ENCODE assay signal across 28 mouse cellular contexts in the genomic region with DNA sequence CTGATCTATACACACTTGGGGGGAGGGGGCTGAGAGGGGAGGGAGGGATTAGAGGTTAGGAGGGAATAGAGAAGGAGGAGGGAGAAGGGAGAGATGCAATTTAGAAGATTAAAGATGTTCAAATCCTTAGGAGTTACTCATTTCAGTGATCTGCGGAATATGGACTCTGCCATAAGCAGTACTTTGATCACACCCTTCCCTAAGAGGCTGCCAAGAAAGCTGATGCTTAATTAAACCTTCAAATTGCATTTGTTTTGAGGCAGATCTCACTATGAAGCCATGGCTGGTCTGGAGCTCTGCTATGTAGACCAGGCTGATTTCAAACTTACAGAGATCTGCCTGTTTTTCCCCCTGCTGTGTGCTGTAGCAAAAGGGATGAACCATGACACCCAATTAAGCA.
"Had no signal": no experiment of that assay in that cellular context is flagged by ENCODE, and none has a peak within 500 bp of the region (broad histone marks: within the 10 kb centered on the region; RNA-seq: fewer than 3 reads in every experiment).

No protein-coding gene starts in this region.

- H3K36me3 ChIP-seq: heart, embryonic 12.5 days; hindbrain, embryonic 10.5 days; hindbrain, embryonic 12.5 days; intestine, embryonic 15.5 days; limb, embryonic 12.5 days; liver, embryonic 13.5 days; liver, embryonic 15.5 days had no signal

- H3K4me3 ChIP-seq: gastrocnemius, adult 2 months; heart, adult 2 months; heart, embryonic 12.5 days; hindbrain, embryonic 10.5 days; hindbrain, embryonic 12.5 days; intestine, embryonic 15.5 days; limb, embryonic 12.5 days; liver, embryonic 13.5 days; liver, embryonic 15.5 days had no signal

- H3K27me3 ChIP-seq: heart, embryonic 12.5 days; hindbrain, embryonic 12.5 days; intestine, embryonic 15.5 days; limb, embryonic 12.5 days; liver, embryonic 13.5 days; liver, embryonic 15.5 days had no signal

- H3K4me1 ChIP-seq: heart, embryonic 12.5 days; hindbrain, embryonic 12.5 days; intestine, embryonic 15.5 days; limb, embryonic 12.5 days; liver, embryonic 13.5 days; liver, embryonic 15.5 days had no signal

- DNase-seq: gastrocnemius, adult 2 months; gastrocnemius, postnatal 10 days; gastrocnemius, postnatal 25 days; heart, adult 2 months; heart, postnatal 10 days; heart, postnatal 4 days; kidney, adult 18-20 months; kidney, adult 8-10 months; kidney, postnatal 10 days; kidney, postnatal 25 days; kidney, postnatal 4 days; layer of hippocampus, adult 9-11 months; layer of hippocampus, postnatal 36 days; left cerebral cortex, postnatal 4 days; liver; liver, embryonic 13.5 days; liver, postnatal 0 days had no signal

- H3K27ac ChIP-seq: gastrocnemius, adult 2 months; heart, adult 2 months; hindbrain, embryonic 10.5 days; hindbrain, embryonic 12.5 days; hindbrain, embryonic 14.5 days; intestine, embryonic 15.5 days; limb, embryonic 12.5 days; liver, embryonic 13.5 days; liver, embryonic 15.5 days had no signal

- ATAC-seq: hindbrain, embryonic 16.5 days; inflammation-experienced regulatory T-cells, adult 6 months; intestine, embryonic 15.5 days; intestine, postnatal 0 days; liver, postnatal 0 days had no signal

- H3K9ac ChIP-seq: heart, embryonic 12.5 days; hindbrain, embryonic 12.5 days; hindbrain, embryonic 14.5 days; intestine, embryonic 15.5 days; limb, embryonic 12.5 days; liver, embryonic 13.5 days; liver, embryonic 15.5 days; liver, postnatal 0 days had no signal

- H3K9me3 ChIP-seq: heart, embryonic 12.5 days; hindbrain, embryonic 10.5 days; hindbrain, embryonic 12.5 days; intestine, embryonic 15.5 days; limb, embryonic 12.5 days; liver, embryonic 13.5 days; liver, embryonic 15.5 days had no signal

- H3K4me2 ChIP-seq: heart, embryonic 12.5 days; hindbrain, embryonic 12.5 days; hindbrain, embryonic 14.5 days; intestine, embryonic 15.5 days; limb, embryonic 12.5 days; liver, embryonic 11.5 days; liver, embryonic 13.5 days; liver, embryonic 15.5 days had no signal
